Mouse (Mus musculus): ENCODE results near the gene Wdfy3.
A peak's percentile ranks its signal among the peaks of the same experiment; 100 is the strongest.

GRCm38 (mm10) chr5:102074086-102074485 lies 4.4 kb upstream of the Wdfy3 start:
- TF ChIP-seq CTCF (IDR thresholded peaks at IDR 0.05; ENCODE audit: insufficient read depth, low read length) = peak; percentile 29; the same call in 1 of the 2 replicates
- TF ChIP-seq POLR2A (IDR thresholded peaks at IDR 0.05; ENCODE audit: borderline replicate concordance, extremely low read depth, low read depth, low read length) = no peak

Data from lung, adult 2 months (tissue).